Mouse (Mus musculus): Measurements from ENCODE around the gene Maged1. TPM values are rescaled to one million over a fixed set of nuclear protein-coding genes. Genes with fewer than 3 reads are reported as not detected.

Gene Maged1
- polyA plus RNA-seq, 2 experiments: 49.6 to 64.6 TPM

DNA sequence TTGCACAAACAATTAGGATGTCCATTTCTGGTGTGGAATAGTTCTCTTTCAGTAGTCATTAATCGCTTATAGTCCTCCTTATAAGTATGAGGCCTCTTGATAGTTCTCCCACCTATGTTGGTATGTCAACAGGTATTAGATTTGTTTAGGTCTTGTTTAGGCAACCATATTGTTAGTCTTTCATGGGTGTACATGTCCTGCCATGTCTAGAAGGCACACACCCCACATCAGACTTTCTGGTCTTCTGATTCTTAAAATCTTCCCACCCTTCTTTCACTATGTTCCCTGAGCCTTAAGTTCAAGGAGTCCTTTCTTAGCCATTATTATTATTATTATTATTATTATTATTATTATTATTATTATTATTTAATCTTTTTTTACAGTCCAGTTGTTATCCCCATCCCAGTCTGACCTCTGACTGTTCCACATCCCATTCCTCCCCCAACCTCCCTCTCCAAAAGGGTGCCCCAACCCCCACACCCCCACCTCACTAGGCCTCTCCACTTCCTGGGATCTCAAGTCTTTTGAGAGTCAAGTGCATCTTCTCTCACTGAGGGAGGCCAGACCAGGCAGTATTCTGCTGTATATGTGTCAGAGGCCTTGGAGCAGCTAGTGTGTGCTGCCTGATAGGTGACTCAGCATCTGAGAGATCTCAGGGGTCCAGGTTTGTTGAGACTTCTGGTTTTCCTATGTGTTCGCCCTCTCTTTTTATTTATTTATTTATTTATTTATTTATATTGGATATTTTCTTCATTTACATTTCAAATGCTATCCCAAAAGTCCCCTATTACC lies 55.7 kb downstream of the Maged1 start:
- Histone ChIP-seq H3K27me3 (ENCODE audit: control insufficient read depth, insufficient read depth, low read length) (no peaks in the 10 kb centered on the region; the same call in 1 of the 2 replicates), H3K4me2 (ENCODE audit: low read depth) (peak overlapping the region; percentile 31), H3K36me3 (replicated peaks; ENCODE audit: control insufficient read depth, insufficient read depth, low read depth) (no peaks in the 10 kb centered on the region), H3K27ac (peak overlapping the region; percentile 79), H3K4me1 (replicated peaks; ENCODE audit: control insufficient read depth in 2 of 2, insufficient read depth in 2 of 2, low read length in 1 of 2) (peaks cover 0 to 7% of the 10 kb centered on the region in 2 experiments; a peak in 3 of 4 replicates), H3K4me3 (ENCODE audit: insufficient read depth in 1 of 2, low read depth in 2 of 2, low read length in 2 of 2) (peak overlapping the region in 1 of 2 experiments; percentile 17; a peak in 1 of 4 replicates), H3K9me3 (ENCODE audit: control insufficient read depth, low read length) (no peaks in the 10 kb centered on the region), H3K9ac (replicated peaks) (no peak overlapping the region; the same call in 1 of the 2 replicates)
- TF ChIP-seq CTCF (IDR thresholded peaks at IDR 0.05; ENCODE audit: low read depth): no peak
- TF ChIP-seq EP300 (IDR thresholded peaks at IDR 0.05; ENCODE audit: low read depth): peak; percentile 84
- 39% methylated on average over 2 of the region's 2 CpGs for WGBS (ENCODE audit: insufficient replicate concordance)
- peak; percentile 100 for ATAC-seq (ENCODE audit: insufficient read depth)
- DNase-seq (ENCODE audit: low read depth in 3 of 3, low spot score in 3 of 3): peak; percentile 78 to 83 (median 78)

Other genes with a start within 250 kb of the Maged1 start
- gene Fam90a1b, start 175.4 kb downstream of the Maged1 start, polyA plus RNA-seq (2012; rRNA removed): 0.01 TPM in 1 of 2 replicates, not detected in the other
- 0.08 TPM in 1 of 2 replicates, not detected in the other for gene Fam90a1b, start 175.4 kb downstream of the Maged1 start, polyA plus RNA-seq (2014; fragmentation: Nextera tagmentation; extraction: Ambion mirVana)
- gene Apoo, start 175.0 kb downstream of the Maged1 start, polyA plus RNA-seq (2012; rRNA removed): 7.2 and 10.4 TPM in 2 replicates
- gene Apoo, start 175.0 kb downstream of the Maged1 start, polyA plus RNA-seq (2014; fragmentation: Nextera tagmentation; extraction: Ambion mirVana): 50.5 and 59.2 TPM in 2 replicates
- gene Gspt2, start 93.9 kb upstream of the Maged1 start, polyA plus RNA-seq (2012; rRNA removed): 0.69 and 1.1 TPM in 2 replicates
- 0.34 and 0.85 TPM in 2 replicates for gene Gspt2, start 93.9 kb upstream of the Maged1 start, polyA plus RNA-seq (2014; fragmentation: Nextera tagmentation; extraction: Ambion mirVana)
- gene Zxdb, start 182.4 kb upstream of the Maged1 start, polyA plus RNA-seq (2012; rRNA removed): 1.1 TPM in 2 replicates
- 0.25 and 0.43 TPM in 2 replicates for gene Zxdb, start 182.4 kb upstream of the Maged1 start, polyA plus RNA-seq (2014; fragmentation: Nextera tagmentation; extraction: Ambion mirVana)

Measured in liver, embryonic 14.5 days (tissue).